In genomic region chr7:35570883-35571282, GRCm38 (mm10) we compare ENCODE assay signal across 3 mouse cellular contexts. TPM values are rescaled to one million over a fixed set of nuclear protein-coding genes. Genes with fewer than 3 reads are reported as not detected.
"Had no signal": no experiment of that assay in that cellular context is flagged by ENCODE, and none has a peak within 500 bp of the region (broad histone marks: within the 10 kb centered on the region; RNA-seq: fewer than 3 reads in every experiment).

No protein-coding gene starts in this region.

RNA-seq across cellular contexts. Expression of gene Tdrd12, which starts 33.3 kb away (rescaled TPM):
- polyA plus RNA-seq: limb, embryonic 11.5 days; liver, embryonic 12.5 days; stomach, embryonic 14.5 days had no signal
